Mouse (Mus musculus) frontal cortex, postnatal 25 days (tissue): ENCODE measurements around the gene Ccdc51.

ENCODE experiments used
- DNase-seq, 2 experiments: peaks; one replicate each; pipeline ENCODE4 v3.0.0; 2022; ENCODE audit warnings: low spot score in 2 of 2

The Ccdc51 gene

GRCm38 (mm10) chr9:109096856-109097255 lies 14.6 kb downstream of the Ccdc51 start:
- DNase-seq, result no peak

GRCm38 (mm10) chr9:109097291-109097690 lies 15.0 kb downstream of the Ccdc51 start:
- no peak for DNase-seq

GRCm38 (mm10) chr9:109097831-109098230 lies 15.5 kb downstream of the Ccdc51 start:
- DNase-seq, result peak in 1 of 2 experiments; percentile 43

- no peak for DNase-seq
These were observed 16.1 kb downstream of the Ccdc51 start for GRCm38 (mm10) chr9:109098366-109098765.

- DNase-seq, result no peak
These were observed 16.7 kb downstream of the Ccdc51 start for GRCm38 (mm10) chr9:109098969-109099368.

- no peak for DNase-seq
These were observed 18.1 kb downstream of the Ccdc51 start for GRCm38 (mm10) chr9:109100307-109100928.

- no peak for DNase-seq
These were observed 19.7 kb downstream of the Ccdc51 start for GRCm38 (mm10) chr9:109101933-109102445.

- DNase-seq, result no peak
These were observed 20.2 kb downstream of the Ccdc51 start for GRCm38 (mm10) chr9:109102541-109102940.

- no peak for DNase-seq
These were observed 21.0 kb downstream of the Ccdc51 start for GRCm38 (mm10) chr9:109103250-109103649.

- no peak for DNase-seq
These were observed 21.8 kb downstream of the Ccdc51 start for GRCm38 (mm10) chr9:109104083-109104482.

GRCm38 (mm10) chr9:109105011-109105410 lies 22.7 kb downstream of the Ccdc51 start:
- DNase-seq, result no peak

- DNase-seq, result no peak
These were observed 23.4 kb downstream of the Ccdc51 start for GRCm38 (mm10) chr9:109105648-109106047.

GRCm38 (mm10) chr9:109107341-109107740 lies 25.0 kb downstream of the Ccdc51 start:
- no peak for DNase-seq

- DNase-seq, result no peak
These were observed 27.9 kb downstream of the Ccdc51 start for GRCm38 (mm10) chr9:109110240-109110639.

- no peak for DNase-seq
These were observed 28.8 kb downstream of the Ccdc51 start for GRCm38 (mm10) chr9:109111101-109111500.

GRCm38 (mm10) chr9:109111591-109111990 lies 29.3 kb downstream of the Ccdc51 start:
- DNase-seq, result no peak

GRCm38 (mm10) chr9:109113331-109113730 lies 31.0 kb downstream of the Ccdc51 start:
- no peak for DNase-seq

- DNase-seq, result no peak
These were observed 32.0 kb downstream of the Ccdc51 start for GRCm38 (mm10) chr9:109114276-109114675.

- DNase-seq, result no peak
These were observed 32.6 kb downstream of the Ccdc51 start for GRCm38 (mm10) chr9:109114871-109115270.

GRCm38 (mm10) chr9:109116205-109116604 lies 33.9 kb downstream of the Ccdc51 start:
- no peak for DNase-seq

- no peak for DNase-seq
These were observed 35.8 kb downstream of the Ccdc51 start for GRCm38 (mm10) chr9:109118106-109118505.

GRCm38 (mm10) chr9:109119571-109119970 lies 37.3 kb downstream of the Ccdc51 start:
- no peak for DNase-seq

GRCm38 (mm10) chr9:109120956-109121355 lies 38.7 kb downstream of the Ccdc51 start:
- no peak for DNase-seq

GRCm38 (mm10) chr9:109122553-109123085 lies 40.3 kb downstream of the Ccdc51 start:
- no peak for DNase-seq
